Mouse (Mus musculus): ENCODE data around the gene Dcxr.
"Not testable (repeated sequence)": the region's sequence is repeated elsewhere in the genome, so short reads cannot be mapped to it uniquely, and the experiment has no call there.

Gene Dcxr

GRCm38 (mm10) chr11:120710672-120711071 is 16.4 kb downstream of the Dcxr start:
- in situ Hi-C loops (cut with MseI, MboI), result loop anchor here (5.0 to 10.0 kb wide), 2 partner anchors 53 to 56 kb away; no protein-coding TSS in a partner anchor

- in situ Hi-C loops (cut with MseI, MboI), result no loop called here
Measured at GRCm38 (mm10) chr11:120709551-120709950, 17.5 kb downstream of the Dcxr start.

GRCm38 (mm10) chr11:120707969-120708368 is 19.1 kb downstream of the Dcxr start:
- in situ Hi-C loops (cut with MseI, MboI), result no loop called here

- in situ Hi-C loops (cut with MseI, MboI), result no loop called here
Measured at GRCm38 (mm10) chr11:120707225-120707624, 19.9 kb downstream of the Dcxr start.

GRCm38 (mm10) chr11:120706120-120706519 is 21.0 kb downstream of the Dcxr start:
- in situ Hi-C loops (cut with MseI, MboI), result no loop called here

- in situ Hi-C loops (cut with MseI, MboI), result no loop called here
Measured at GRCm38 (mm10) chr11:120704486-120705325, 22.4 kb downstream of the Dcxr start.

GRCm38 (mm10) chr11:120703696-120704454 is 23.2 kb downstream of the Dcxr start:
- in situ Hi-C loops (cut with MseI, MboI), result no loop called here

GRCm38 (mm10) chr11:120697741-120698140 is 29.3 kb downstream of the Dcxr start:
- in situ Hi-C loops (cut with MseI, MboI), result no loop called here

- in situ Hi-C loops (cut with MseI, MboI), result no loop called here
Measured at GRCm38 (mm10) chr11:120696568-120696967, 30.5 kb downstream of the Dcxr start.

GRCm38 (mm10) chr11:120695641-120696040 is 31.4 kb downstream of the Dcxr start:
- in situ Hi-C loops (cut with MseI, MboI), result no loop called here

- in situ Hi-C loops (cut with MseI, MboI), result no loop called here
Measured at GRCm38 (mm10) chr11:120695184-120695583, 31.9 kb downstream of the Dcxr start.

- in situ Hi-C loops (cut with MseI, MboI), result no loop called here
Measured at GRCm38 (mm10) chr11:120693461-120693860, 33.6 kb downstream of the Dcxr start.

GRCm38 (mm10) chr11:120692471-120693011 is 34.5 kb downstream of the Dcxr start:
- in situ Hi-C loops (cut with MseI, MboI), result no loop called here

GRCm38 (mm10) chr11:120689365-120689764 is 37.7 kb downstream of the Dcxr start:
- in situ Hi-C loops (cut with MseI, MboI), result no loop called here

GRCm38 (mm10) chr11:120686650-120687272 is 40.3 kb downstream of the Dcxr start:
- in situ Hi-C loops (cut with MseI, MboI), result no loop called here

- in situ Hi-C loops (cut with MseI, MboI), result no loop called here
Measured at GRCm38 (mm10) chr11:120684660-120685059, 42.4 kb downstream of the Dcxr start.

- in situ Hi-C loops (cut with MseI, MboI), result no loop called here
Measured at GRCm38 (mm10) chr11:120684086-120684485, 43.0 kb downstream of the Dcxr start.

- in situ Hi-C loops (cut with MseI, MboI), result no loop called here
Measured at GRCm38 (mm10) chr11:120683536-120683935, 43.5 kb downstream of the Dcxr start.

- in situ Hi-C loops (cut with MseI, MboI), result no loop called here
Measured at GRCm38 (mm10) chr11:120682683-120683082, 44.4 kb downstream of the Dcxr start.

- in situ Hi-C loops (cut with MseI, MboI), result no loop called here
Measured at GRCm38 (mm10) chr11:120679909-120680308, 47.2 kb downstream of the Dcxr start.

GRCm38 (mm10) chr11:120676951-120677350 is 50.1 kb downstream of the Dcxr start:
- in situ Hi-C loops (cut with MseI, MboI), result no loop called here

GRCm38 (mm10) chr11:120675875-120676274 is 51.2 kb downstream of the Dcxr start:
- in situ Hi-C loops (cut with MseI, MboI), result not testable (repeated sequence)
